Mouse (Mus musculus) midbrain, embryonic 15.5 days (tissue): ENCODE data around the gene Ube2l3. TPM values are rescaled to one million over a fixed set of nuclear protein-coding genes. Genes with fewer than 3 reads are reported as not detected.
"Not testable (repeated sequence)": the region's sequence is repeated elsewhere in the genome, so short reads cannot be mapped to it uniquely, and the experiment has no call there.

Source experiments
- ATAC-seq: fragments of 200-750 bp; cut with Nextera tagmentation; replicated peaks from 2 replicates; pipeline ENCODE4 v1.8.0; 2017; ENCODE audit warnings: moderate TSS enrichment
- H3K27ac ChIP-seq: fragments of 300-500 bp; sonication (generic); 2 replicates; pipeline ENCODE4 v1.5.1; 2015; ENCODE audit warnings: mild to moderate bottlenecking, inconsistent platforms
- H3K27me3 ChIP-seq: fragments of 300-500 bp; sonication (generic); replicated peaks from 2 replicates; pipeline ENCODE4 v1.6.1; 2015; ENCODE audit warnings: inconsistent platforms
- H3K36me3 ChIP-seq: fragments of 300-500 bp; sonication (generic); replicated peaks from 2 replicates; pipeline ENCODE4 v1.6.1; 2015; ENCODE audit warnings: inconsistent platforms
- H3K4me1 ChIP-seq: fragments of 300-500 bp; sonication (generic); 2 replicates; pipeline ENCODE4 v1.6.1; 2015; ENCODE audit warnings: inconsistent platforms
- H3K4me2 ChIP-seq: fragments of 300-500 bp; sonication (generic); 2 replicates; pipeline ENCODE4 v1.6.1; 2015; ENCODE audit warnings: inconsistent platforms, mild to moderate bottlenecking, moderate library complexity
- H3K4me3 ChIP-seq: fragments of 300-500 bp; sonication (generic); 2 replicates; pipeline ENCODE4 v1.5.1; 2015; ENCODE audit warnings: mild to moderate bottlenecking, inconsistent platforms
- H3K9ac ChIP-seq: fragments of 300-500 bp; sonication (generic); 2 replicates; pipeline ENCODE4 v1.6.1; 2015; ENCODE audit warnings: mild to moderate bottlenecking, inconsistent platforms
- H3K9me3 ChIP-seq: fragments of 300-500 bp; sonication (generic); 2 replicates; pipeline ENCODE4 v1.6.1; 2016; ENCODE audit warnings: inconsistent platforms
- WGBS: fragments of 180-500 bp; shearing (Covaris S2); methylation state at CpG from one replicate; pipeline ENCODE4 v1.1.7; 2015; ENCODE audit warnings: mixed read lengths; 5-methylcytosine and 5-hydroxymethylcytosine counted together
- polyA plus RNA-seq: library from polyadenylated mRNA; unstranded; fragments of >200 nt; fragmentation: Nextera tagmentation; extraction: Ambion mirVana; gene quantifications from 2 replicates; pipeline ENCODE4 v1.2.1, GENCODE M21; 2015

The Ube2l3 gene
- polyA plus RNA-seq, 1 experiment from 2014 or later: 275 TPM

DNA sequence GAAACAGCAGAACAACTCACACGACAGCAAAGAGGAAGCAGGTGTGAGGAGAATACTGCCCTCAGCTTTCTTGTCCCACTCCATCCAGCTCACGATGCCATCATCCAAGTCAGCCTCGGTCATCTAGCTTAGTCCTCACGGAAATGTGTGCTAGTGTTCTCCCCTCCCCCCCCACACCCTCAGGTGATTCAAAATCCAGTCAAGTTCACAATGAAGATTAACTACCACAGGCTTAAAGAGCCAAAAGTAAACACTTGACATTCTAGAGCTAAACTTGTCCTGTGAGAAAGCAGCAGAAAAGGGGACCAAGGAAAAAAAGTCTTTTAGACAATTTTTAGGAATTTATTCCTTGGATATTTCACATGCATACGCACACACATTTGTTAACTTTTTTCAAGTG is 34.4 kb downstream of the Ube2l3 start:
- WGBS: 91% methylated on average over 5 of the region's 5 CpGs
- H3K36me3 ChIP-seq: peaks cover 13% of the 10 kb centered on the region; the same call in 1 of the 2 replicates

DNA sequence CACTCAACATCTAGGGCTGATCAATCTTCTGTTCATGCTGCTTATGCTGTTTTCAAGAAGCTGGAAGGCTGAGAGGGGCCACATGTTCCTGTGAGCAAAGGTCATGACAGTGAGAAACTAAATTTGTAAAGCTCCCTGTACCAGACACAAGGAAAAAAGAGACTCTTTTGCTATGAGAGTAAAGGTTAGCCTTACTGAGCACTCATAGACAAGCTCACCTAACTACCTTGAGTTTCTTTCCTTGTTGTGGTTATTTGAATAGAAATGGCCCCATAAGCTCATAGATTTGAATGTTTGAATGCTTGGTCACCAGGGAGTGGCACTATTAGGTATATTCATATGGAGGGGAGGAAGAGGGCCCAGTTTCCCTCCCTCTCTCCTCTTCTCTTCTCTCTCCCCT is 35.3 kb downstream of the Ube2l3 start:
- Histone ChIP-seq H3K27ac (no peak overlapping the region), H3K9ac (no peak overlapping the region), H3K4me2 (no peak overlapping the region), H3K9me3 (no peaks in the 10 kb centered on the region), H3K4me1 (no peaks in the 10 kb centered on the region), H3K4me3 (no peak overlapping the region), H3K36me3 (peaks cover 5% of the 10 kb centered on the region; the same call in 1 of the 2 replicates), H3K27me3 (no peaks in the 10 kb centered on the region)
- no peak for ATAC-seq

More for the DNA sequence above, 34.4 kb downstream of the Ube2l3 start:
- Histone ChIP-seq H3K27ac (no peak overlapping the region), H3K27me3 (no peaks in the 10 kb centered on the region), H3K4me1 (no peaks in the 10 kb centered on the region), H3K9me3 (no peaks in the 10 kb centered on the region), H3K4me3 (no peak overlapping the region), H3K4me2 (no peak overlapping the region), H3K9ac (no peak overlapping the region)
- no peak for ATAC-seq

DNA sequence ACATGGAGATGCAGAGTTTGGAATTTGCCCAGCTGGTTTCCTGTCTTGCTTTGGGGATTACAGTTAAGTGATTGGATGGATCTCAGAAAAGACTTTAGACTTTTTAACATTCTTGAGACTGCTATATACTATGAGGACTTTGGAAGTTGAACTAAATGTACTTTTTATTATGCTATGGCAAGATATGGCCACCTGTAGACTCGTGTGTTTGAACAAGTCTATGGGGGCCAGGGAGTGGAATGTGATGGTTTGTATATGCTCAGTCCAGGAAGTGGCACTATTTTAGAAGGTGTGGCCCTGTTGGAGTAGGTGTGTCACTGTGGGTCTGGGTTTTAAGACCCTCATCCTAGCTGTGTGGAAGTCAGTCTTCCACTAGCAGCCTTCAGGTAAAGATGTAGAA is 37.0 kb downstream of the Ube2l3 start:
- not testable (repeated sequence) for H3K9ac ChIP-seq, H3K9me3 ChIP-seq, H3K36me3 ChIP-seq, H3K27me3 ChIP-seq, H3K4me2 ChIP-seq, H3K4me3 ChIP-seq, ATAC-seq, H3K27ac ChIP-seq, H3K4me1 ChIP-seq
- 97% methylated on average over 1 of the region's 1 CpGs for WGBS

DNA sequence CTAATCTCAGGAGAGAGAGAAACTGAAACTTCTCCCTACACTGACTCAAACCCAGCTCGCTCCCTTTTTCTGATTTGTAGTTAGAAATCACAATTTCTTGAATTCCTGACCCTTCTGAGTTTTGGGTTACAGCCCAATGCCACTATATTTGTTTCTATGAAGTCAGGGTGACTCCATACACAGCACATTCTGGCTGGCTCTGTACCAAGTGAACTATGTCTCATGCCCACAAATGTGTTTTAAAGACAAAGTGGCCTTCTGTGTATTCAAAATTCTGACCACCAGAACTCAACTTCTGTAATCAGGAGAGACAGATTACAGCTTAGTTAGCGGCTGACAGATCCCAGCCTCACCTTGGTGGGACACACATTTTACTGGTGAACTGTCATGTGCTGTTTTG is 48.1 kb downstream of the Ube2l3 start:
- H3K36me3 ChIP-seq: peaks cover 26% of the 10 kb centered on the region; the same call in 1 of the 2 replicates
- no peak for ATAC-seq
- H3K9me3 ChIP-seq: no peaks in the 10 kb centered on the region
- no peaks in the 10 kb centered on the region for H3K27me3 ChIP-seq
- no peak overlapping the region for H3K4me2 ChIP-seq
- 92% methylated on average over 2 of the region's 2 CpGs for WGBS
- no peak overlapping the region for H3K4me3 ChIP-seq
- H3K27ac ChIP-seq: no peak overlapping the region
- H3K4me1 ChIP-seq: no peaks in the 10 kb centered on the region
- no peak overlapping the region for H3K9ac ChIP-seq

DNA sequence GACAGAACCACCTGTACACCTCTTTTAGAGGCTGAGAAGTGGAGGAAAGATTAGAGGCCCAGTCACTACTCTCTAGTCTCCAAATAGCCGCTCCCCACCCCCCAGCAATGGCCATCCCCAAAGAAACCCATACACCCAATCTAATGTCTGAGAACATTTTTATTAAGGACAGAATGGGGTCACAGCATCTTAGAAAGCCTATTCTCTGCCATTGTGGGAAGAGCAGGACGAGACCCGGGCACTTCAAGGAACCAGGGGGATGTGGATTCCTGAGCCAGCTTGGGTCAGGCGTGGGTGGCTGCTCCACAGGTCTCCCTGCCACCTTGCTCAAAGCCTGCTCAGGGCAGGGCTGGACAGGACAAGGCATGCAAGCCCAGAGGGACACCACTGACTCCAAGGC is 50.6 kb downstream of the Ube2l3 start:
- ATAC-seq: no peak
- WGBS: 98% methylated on average over 4 of the region's 4 CpGs
- H3K9ac ChIP-seq: no peak overlapping the region
- no peak overlapping the region for H3K27ac ChIP-seq
- H3K36me3 ChIP-seq: peaks cover 18% of the 10 kb centered on the region; the same call in 1 of the 2 replicates
- H3K4me2 ChIP-seq: no peak overlapping the region
- H3K4me3 ChIP-seq: no peak overlapping the region
- no peaks in the 10 kb centered on the region for H3K27me3 ChIP-seq
- H3K9me3 ChIP-seq: no peaks in the 10 kb centered on the region
- H3K4me1 ChIP-seq: peaks cover 17% of the 10 kb centered on the region

DNA sequence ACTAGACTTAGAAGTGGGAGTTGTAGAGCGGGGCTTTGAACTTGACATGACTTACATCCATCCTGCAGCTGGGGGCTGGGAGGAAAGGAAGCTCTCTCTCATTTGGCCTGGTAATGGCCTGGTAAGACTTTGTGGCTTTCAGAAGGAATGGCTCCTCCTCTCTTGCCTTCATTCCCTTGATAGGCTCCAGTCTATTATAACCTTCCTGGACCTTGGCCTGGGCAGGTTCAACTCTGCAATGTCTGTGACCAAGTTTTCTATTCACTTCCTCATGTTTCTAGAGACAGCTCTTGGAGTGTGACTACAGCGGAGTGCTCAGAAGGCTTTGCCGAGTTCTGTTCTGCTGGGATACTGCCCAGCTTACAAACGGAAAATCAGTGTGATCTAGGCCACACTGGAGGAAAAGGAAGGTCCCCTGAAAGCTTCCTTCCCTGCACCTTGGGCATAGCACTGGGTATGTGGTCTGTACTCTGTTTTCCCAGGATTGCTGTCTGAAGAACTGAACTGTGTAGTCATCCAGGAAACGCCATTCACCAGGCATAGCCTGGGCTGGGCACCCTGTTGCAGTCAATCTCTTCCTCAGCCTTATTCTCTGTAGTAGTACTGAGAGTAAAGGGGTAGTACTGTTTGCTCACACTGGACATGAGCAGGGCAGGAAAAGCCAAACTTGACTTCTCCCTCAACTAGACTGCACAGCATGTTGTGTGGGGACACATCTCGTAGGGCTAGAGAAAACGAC is 51.8 kb downstream of the Ube2l3 start:
- Histone ChIP-seq H3K4me1 (peaks cover 17% of the 10 kb centered on the region), H3K27me3 (no peaks in the 10 kb centered on the region), H3K36me3 (peaks cover 18% of the 10 kb centered on the region; the same call in 1 of the 2 replicates), H3K27ac (no peak overlapping the region), H3K4me2 (no peak overlapping the region), H3K9me3 (no peaks in the 10 kb centered on the region), H3K4me3 (no peak overlapping the region), H3K9ac (no peak overlapping the region)
- WGBS: 87% methylated on average over 7 of the region's 7 CpGs
- no peak for ATAC-seq

DNA sequence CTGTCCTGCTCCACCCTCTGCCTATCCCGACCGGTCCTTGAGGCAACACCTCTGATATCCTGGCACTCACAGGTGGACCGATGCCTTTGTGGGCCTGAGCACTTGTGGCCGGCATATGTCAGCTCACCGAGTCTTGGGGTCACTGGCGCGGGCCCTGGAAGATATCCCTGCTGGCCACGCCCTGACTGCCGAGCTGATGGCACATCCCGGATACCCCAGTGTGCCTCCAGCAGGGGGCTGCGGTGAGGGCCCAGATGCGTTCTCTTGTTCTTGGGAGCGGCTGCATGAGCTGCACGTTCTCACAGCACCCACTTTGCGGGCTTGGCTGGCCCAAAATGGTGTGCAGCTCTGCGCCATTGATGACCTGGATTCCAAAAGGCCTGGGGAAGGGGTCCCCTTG is 54.4 kb downstream of the Ube2l3 start:
- peak; percentile 37 for ATAC-seq
- WGBS: 6% methylated on average over 16 of the region's 16 CpGs
- Histone ChIP-seq H3K4me2 (peak overlapping the region; percentile 90), H3K36me3 (peaks cover 10% of the 10 kb centered on the region; the same call in 1 of the 2 replicates), H3K4me3 (peak overlapping the region; percentile 52), H3K4me1 (peaks cover 17% of the 10 kb centered on the region), H3K9me3 (no peaks in the 10 kb centered on the region), H3K27me3 (no peaks in the 10 kb centered on the region), H3K9ac (peak overlapping the region; percentile 58), H3K27ac (no peak overlapping the region)

DNA sequence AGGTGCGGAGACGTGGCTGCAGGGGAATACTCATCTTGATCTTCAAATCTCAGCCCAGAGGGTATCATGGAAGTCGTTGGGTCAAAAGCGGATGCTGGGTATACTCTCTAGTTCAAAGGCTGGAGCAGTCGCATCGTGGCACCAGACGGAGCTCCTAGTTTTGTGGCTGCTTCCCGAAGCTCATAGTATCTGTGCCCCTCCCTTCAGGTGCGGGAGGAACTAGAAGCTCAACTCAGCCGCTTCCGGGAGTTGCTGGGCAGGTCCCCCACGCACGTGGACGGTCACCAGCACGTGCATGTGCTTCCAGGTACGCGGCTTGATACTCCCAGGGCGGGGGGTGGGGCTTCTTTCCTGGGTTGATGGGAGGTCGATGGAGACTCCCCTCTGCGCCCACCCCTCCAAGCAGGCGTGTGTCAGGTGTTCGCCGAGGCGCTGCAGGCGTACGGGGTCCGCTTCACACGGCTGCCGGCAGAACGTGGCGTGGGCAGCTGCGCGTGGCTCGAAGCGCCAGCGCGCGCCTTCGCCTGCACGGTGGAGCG is 55.0 kb downstream of the Ube2l3 start:
- Histone ChIP-seq H3K27me3 (no peaks in the 10 kb centered on the region), H3K27ac (peak overlapping the region; percentile 67), H3K4me3 (peak overlapping the region; percentile 52), H3K9ac (peak overlapping the region; percentile 58), H3K4me1 (peaks cover 17% of the 10 kb centered on the region), H3K4me2 (peak overlapping the region; percentile 90), H3K36me3 (peaks cover 8% of the 10 kb centered on the region; the same call in 1 of the 2 replicates), H3K9me3 (no peaks in the 10 kb centered on the region)
- peak; percentile 60 for ATAC-seq
- under 1% methylated on average over 41 of the region's 41 CpGs for WGBS

DNA sequence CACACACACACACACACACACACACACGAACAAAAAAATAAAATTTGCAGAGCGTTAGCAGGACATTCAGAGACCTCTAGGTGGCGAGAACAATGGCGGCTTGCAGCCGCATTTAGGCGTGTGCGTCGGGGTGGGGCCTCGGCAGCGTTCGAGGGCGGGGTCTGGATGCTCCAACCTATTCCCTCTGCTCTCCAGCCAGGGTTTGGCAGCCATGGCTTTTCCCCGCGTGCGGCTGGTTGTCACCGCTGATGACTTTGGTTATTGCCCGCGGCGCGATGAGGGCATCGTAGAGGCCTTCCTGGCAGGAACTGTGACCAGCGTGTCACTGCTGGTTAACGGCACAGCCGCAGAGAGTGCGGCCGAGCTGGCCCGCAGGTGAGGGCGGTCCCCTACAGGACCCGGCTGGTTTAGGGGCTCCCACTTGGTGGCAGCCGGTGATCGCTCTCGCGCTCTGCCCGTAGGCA is 55.6 kb downstream of the Ube2l3 start, which contains the start of gene Ccdc116:
Gene Ccdc116, minus strand, starts transcription at position 458 of the 464 bp plus-strand sequence.
- Histone ChIP-seq H3K4me2 (peak within 1 kb of the TSS; percentile 90), H3K36me3 (peaks cover 3% of the 10 kb centered on the region; the same call in 1 of the 2 replicates), H3K9me3 (no peaks in the 10 kb centered on the region), H3K27ac (peak within 1 kb of the TSS; percentile 67), H3K9ac (peak within 1 kb of the TSS; percentile 58), H3K27me3 (no peaks in the 10 kb centered on the region), H3K4me3 (peak within 1 kb of the TSS; percentile 52), H3K4me1 (peaks cover 17% of the 10 kb centered on the region)
- ATAC-seq: peak; percentile 90
- WGBS: under 1% methylated on average over 32 of the region's 34 CpGs

DNA sequence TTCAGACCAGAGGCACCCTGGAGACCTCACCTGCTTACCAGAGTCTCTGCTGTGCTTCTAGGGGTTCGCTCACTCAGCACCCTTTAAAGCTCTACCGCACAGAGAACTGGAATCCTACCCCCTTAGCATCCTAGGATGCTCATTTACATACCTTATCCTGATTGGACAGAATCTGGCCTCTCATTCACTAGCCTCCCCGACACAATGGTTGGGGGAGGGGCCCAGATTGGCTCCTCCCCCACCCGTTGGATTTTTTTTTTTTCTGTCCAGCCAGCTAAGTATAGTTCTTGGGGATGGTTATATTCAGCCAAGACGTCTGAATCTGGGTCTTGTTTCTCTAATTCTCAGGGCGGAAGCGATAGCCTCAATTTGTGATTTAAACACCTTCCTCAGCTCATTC is 58.1 kb downstream of the Ube2l3 start, which contains the start of gene Ydjc:
Gene Ydjc, plus strand, starts transcription at position 283 of the 400 bp plus-strand sequence.
- Histone ChIP-seq H3K27me3 (no peaks in the 10 kb centered on the region), H3K9me3 (no peaks in the 10 kb centered on the region), H3K4me2 (no peak within 1 kb of the TSS), H3K9ac (no peak within 1 kb of the TSS), H3K36me3 (no peaks in the 10 kb centered on the region), H3K4me3 (no peak within 1 kb of the TSS), H3K4me1 (peaks cover 17% of the 10 kb centered on the region), H3K27ac (no peak within 1 kb of the TSS)
- ATAC-seq: no peak
- WGBS: 17% methylated on average over 7 of the region's 7 CpGs

DNA sequence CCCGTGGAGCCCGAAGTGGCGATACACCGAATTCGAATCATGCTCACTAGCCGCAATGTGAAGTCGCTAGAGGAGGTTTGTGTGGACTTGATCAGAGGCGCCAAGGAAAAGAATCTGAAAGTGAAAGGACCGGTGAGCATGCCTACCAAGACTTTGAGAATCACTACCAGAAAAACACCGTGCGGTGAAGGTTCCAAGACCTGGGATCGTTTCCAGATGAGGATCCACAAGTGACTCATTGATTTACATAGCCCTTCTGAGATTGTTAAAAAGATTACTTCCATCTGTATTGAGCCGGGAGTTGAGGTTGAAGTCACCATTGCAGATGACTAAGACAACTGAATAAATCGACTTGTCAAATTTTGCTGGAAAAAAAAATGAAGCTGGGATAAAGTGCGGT is 65.1 kb downstream of the Ube2l3 start:
- ATAC-seq: no peak
- no peaks in the 10 kb centered on the region for H3K27me3 ChIP-seq
- peaks cover 7% of the 10 kb centered on the region for H3K4me1 ChIP-seq

DNA sequence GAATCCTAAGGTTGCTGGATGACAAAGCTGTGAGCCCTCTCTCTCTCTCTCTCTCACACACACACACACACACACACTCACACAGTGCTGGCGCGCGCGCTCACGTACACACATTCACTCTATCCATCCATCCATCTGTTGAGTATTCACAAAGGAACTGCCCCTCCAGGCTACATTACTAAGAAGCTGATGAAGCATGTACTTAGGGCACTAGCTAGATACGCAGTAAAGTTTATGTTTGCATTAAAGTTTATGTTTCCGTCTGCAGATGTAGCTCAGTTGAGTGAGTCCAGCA is 69.6 kb downstream of the Ube2l3 start:
- Histone ChIP-seq H3K36me3 (no peaks in the 10 kb centered on the region), H3K4me1 (peaks cover 18% of the 10 kb centered on the region), H3K4me2 (peak overlapping the region; percentile 88), H3K9ac (peak overlapping the region; percentile 41; the same call in 1 of the 2 replicates), H3K27ac (no peak overlapping the region), H3K27me3 (0 out of 2 replicates have a peak, but pooled peaks cover 3% of the 10 kb centered on the region), H3K9me3 (no peaks in the 10 kb centered on the region), H3K4me3 (peak overlapping the region; percentile 77)
- peak; percentile 34; the same call in 1 of the 2 replicates for ATAC-seq
- whole genome bisulfite sequencing: 27% methylated on average over 7 of the region's 7 CpGs

More for the DNA sequence above, 65.1 kb downstream of the Ube2l3 start:
- Histone ChIP-seq H3K4me3 (no peak overlapping the region), H3K36me3 (no peaks in the 10 kb centered on the region), H3K27ac (no peak overlapping the region), H3K9ac (no peak overlapping the region), H3K9me3 (no peaks in the 10 kb centered on the region), H3K4me2 (no peak overlapping the region)
- 92% methylated on average over 15 of the region's 15 CpGs for WGBS
